Mouse (Mus musculus) MEL (cell line): Measurements from ENCODE around the gene Kpnb1. TPM values are rescaled to one million over a fixed set of nuclear protein-coding genes. Genes with fewer than 3 reads are reported as not detected.

Experiments used
- DNase-seq: peaks from one replicate; pipeline ENCODE4 v3.0.0; 2011; ENCODE audit warnings: low read depth, low spot score
- H3K27ac ChIP-seq: 2 replicates; pipeline ENCODE4 v1.5.1; 2012; ENCODE audit warnings: low read depth, mild to moderate bottlenecking, control low read depth, low read length, moderate library complexity; ENCODE audit not compliant: control insufficient read depth
- H3K27me3 ChIP-seq, 2 experiments: fragments of 150-350 bp in 1 of 2; sonication (generic) in 1 of 2; 2 replicates each; pipeline ENCODE4 v1.6.1; 2012; ENCODE audit warnings: low read length in 2 of 2, mild to moderate bottlenecking in 2 of 2, improper control_type of control experiment in 1 of 2, moderate library complexity in 1 of 2; ENCODE audit not compliant: insufficient read depth in 2 of 2, control insufficient read depth in 1 of 2
- H3K36me3 ChIP-seq, 2 experiments: 2 replicates each; pipeline ENCODE4 v1.6.1; 2012 to 2014; ENCODE audit warnings: low read length in 2 of 2, improper control_type of control experiment in 1 of 2, inconsistent platforms in 1 of 2, mild to moderate bottlenecking in 1 of 2; ENCODE audit not compliant: insufficient read depth in 2 of 2, control insufficient read depth in 1 of 2
- H3K4me1 ChIP-seq, 2 experiments: fragments of 150-350 bp in 1 of 2; sonication (generic) in 1 of 2; 2 replicates each; pipeline ENCODE4 v1.6.1; 2012; ENCODE audit warnings: low read length in 2 of 2, improper control_type of control experiment in 1 of 2, mild to moderate bottlenecking in 1 of 2; ENCODE audit not compliant: insufficient read depth in 2 of 2, control insufficient read depth in 1 of 2
- H3K4me3 ChIP-seq, 2 experiments: fragments of 150-350 bp in 1 of 2; sonication (generic) in 1 of 2; 2 replicates each; pipeline ENCODE4 v1.5.1; 2012; ENCODE audit warnings: low read depth in 2 of 2, low read length in 2 of 2, mild to moderate bottlenecking in 2 of 2, moderate library complexity in 2 of 2, control low read depth in 1 of 2, improper control_type of control experiment in 1 of 2; ENCODE audit not compliant: control insufficient read depth in 1 of 2, insufficient read depth in 1 of 2
- H3K79me2 ChIP-seq: 2 replicates; pipeline ENCODE4 v1.6.1; 2012; ENCODE audit warnings: mild to moderate bottlenecking, low read length, moderate library complexity; ENCODE audit not compliant: control insufficient read depth, poor library complexity, insufficient read depth
- H3K9ac ChIP-seq: 2 replicates; pipeline ENCODE4 v1.6.1; 2012; ENCODE audit warnings: low read depth, mild to moderate bottlenecking, control low read depth, low read length, moderate library complexity; ENCODE audit not compliant: control insufficient read depth, poor library complexity, severe bottlenecking
- H3K9me3 ChIP-seq: fragments of 150-350 bp; sonication (generic); replicated peaks from 2 replicates; pipeline ENCODE4 v1.6.1; 2012; ENCODE audit warnings: mild to moderate bottlenecking, low read length, improper control_type of control experiment, moderate library complexity; ENCODE audit not compliant: insufficient read depth
- CTCF ChIP-seq, 3 experiments: IDR thresholded peaks in 2 of 3; conservative IDR thresholded peaks in 1 of 3; 2 replicates each; pipeline ENCODE4 v1.5.1; 2011 to 2012; ENCODE audit warnings: low read length in 3 of 3, low read depth in 2 of 3, mild to moderate bottlenecking in 2 of 3, improper control_type of control experiment in 1 of 3, inconsistent platforms in 1 of 3, mixed read lengths in 1 of 3, moderate library complexity in 1 of 3; ENCODE audit not compliant: control insufficient read depth in 1 of 3, insufficient read depth in 1 of 3, poor library complexity in 1 of 3, severe bottlenecking in 1 of 3
- EP300 ChIP-seq, 2 experiments: IDR thresholded peaks; 2 replicates each; pipeline ENCODE4 v1.6.1; 2011; ENCODE audit warnings: improper control_type of control experiment in 2 of 2, low read length in 2 of 2, low read depth in 1 of 2, mild to moderate bottlenecking in 1 of 2
- ETS1 ChIP-seq: IDR thresholded peaks from 2 replicates; pipeline ENCODE4 v1.6.1; 2012; ENCODE audit warnings: low read depth, mild to moderate bottlenecking, inconsistent platforms, low read length, improper control_type of control experiment, moderate library complexity
- HCFC1 ChIP-seq: IDR thresholded peaks from 2 replicates; pipeline ENCODE4 v1.6.1; 2012; ENCODE audit warnings: low read depth, mild to moderate bottlenecking, inconsistent platforms, low read length, improper control_type of control experiment, moderate library complexity
- JUND ChIP-seq: IDR thresholded peaks from 2 replicates; pipeline ENCODE4 v1.6.1; 2011; ENCODE audit warnings: low read depth, mild to moderate bottlenecking, improper control_type of control experiment, low read length
- KAT2A ChIP-seq: conservative IDR thresholded peaks from 2 replicates; pipeline ENCODE4 v1.6.1; 2012; ENCODE audit warnings: low read depth, low read length, improper control_type of control experiment, inconsistent platforms
- MAX ChIP-seq: IDR thresholded peaks from 2 replicates; pipeline ENCODE4 v1.6.1; 2011; ENCODE audit warnings: low read length, improper control_type of control experiment
- MYB ChIP-seq: IDR thresholded peaks from 2 replicates; pipeline ENCODE4 v1.6.1; 2011; ENCODE audit warnings: mild to moderate bottlenecking, low read depth, low read length, improper control_type of control experiment
- MYC ChIP-seq: IDR thresholded peaks from 2 replicates; pipeline ENCODE4 v1.6.1; 2011; ENCODE audit warnings: low read depth, mild to moderate bottlenecking, low read length, improper control_type of control experiment, moderate library complexity
- NELFE ChIP-seq: IDR thresholded peaks from 2 replicates; pipeline ENCODE4 v1.6.1; 2011; ENCODE audit warnings: low read depth, low read length, improper control_type of control experiment
- POLR2AphosphoS2 ChIP-seq: IDR thresholded peaks from 2 replicates; pipeline ENCODE4 v1.6.1; 2011; ENCODE audit warnings: low read length, improper control_type of control experiment
- RAD21 ChIP-seq: IDR thresholded peaks from 2 replicates; pipeline ENCODE4 v1.6.1; 2011; ENCODE audit warnings: mild to moderate bottlenecking, low read depth, low read length, improper control_type of control experiment
- SMC3 ChIP-seq: IDR thresholded peaks from 2 replicates; pipeline ENCODE4 v1.6.1; 2011; ENCODE audit warnings: low read depth, low read length, improper control_type of control experiment
- USF1 ChIP-seq: IDR thresholded peaks from 2 replicates; pipeline ENCODE4 v1.6.1; 2014; ENCODE audit warnings: low read depth, mild to moderate bottlenecking, inconsistent platforms, low read length, improper control_type of control experiment, moderate library complexity
- ZC3H11A ChIP-seq: IDR thresholded peaks from 2 replicates; pipeline ENCODE4 v1.6.1; 2012; ENCODE audit warnings: low read depth, mild to moderate bottlenecking, inconsistent platforms, low read length, improper control_type of control experiment
- ZKSCAN1 ChIP-seq: IDR thresholded peaks from 2 replicates; pipeline ENCODE4 v1.6.1; 2012; ENCODE audit warnings: low read depth, mild to moderate bottlenecking, inconsistent platforms, low read length, improper control_type of control experiment, moderate library complexity
- ZNF384 ChIP-seq: IDR thresholded peaks from 2 replicates; pipeline ENCODE4 v1.6.1; 2012; ENCODE audit warnings: low read depth, mild to moderate bottlenecking, inconsistent platforms, low read length, improper control_type of control experiment
- polyA plus RNA-seq, 2 experiments: library from polyadenylated mRNA; stranded (reverse) in 1 of 2; unstranded in 1 of 2; fragments of >175 nt in 1 of 2; fragments of >200 nt in 1 of 2; gene quantifications; 2 replicates each; pipeline versions ENCODE4 v1.2.1 to v1.2.4; 2012; ENCODE audit warnings: low replicate concordance in 2 of 2, low read depth in 1 of 2; ENCODE audit not compliant: insufficient read length in 2 of 2, insufficient read depth in 1 of 2, missing spikeins in 1 of 2
- total RNA-seq: library from RNA; depleted of rRNA; stranded (reverse); fragments of 300-350 nt; gene quantifications from 2 replicates; pipeline ENCODE4 v1.2.3, GENCODE M21; 2012

The Kpnb1 gene
- total and polyA plus RNA-seq, 3 experiments: 237 to 463 (median 275) TPM

DNA sequence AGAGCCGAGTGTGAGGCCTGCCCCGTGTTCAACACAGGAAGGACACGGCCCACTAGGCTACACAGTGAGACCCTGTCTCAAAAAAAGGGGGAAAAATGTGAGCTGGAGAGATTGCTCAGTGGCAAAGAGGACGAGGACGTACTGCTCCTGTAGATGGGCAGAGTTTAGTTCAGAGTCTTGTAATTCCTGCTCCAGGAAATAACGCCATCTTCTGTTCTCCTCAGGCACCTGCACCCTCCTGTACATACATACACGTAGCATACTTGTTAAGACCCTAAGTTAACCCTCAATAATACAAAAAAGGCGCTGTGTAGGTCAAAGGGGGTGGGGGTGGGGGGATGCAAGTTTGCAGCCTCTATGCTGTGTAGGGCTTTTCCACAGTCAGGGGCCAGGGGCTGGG is 9.3 kb upstream of the Kpnb1 start:
- H3K36me3 ChIP-seq: no peaks in the 10 kb centered on the region
- TF ChIP-seq CTCF (IDR thresholded peaks at IDR 0.05 in 2 of 3, conservative IDR thresholded peaks at IDR 0.05 in 1 of 3; ENCODE audit: control insufficient read depth in 1 of 3, insufficient read depth in 1 of 3, low read depth in 2 of 3, low read length in 3 of 3, poor library complexity in 1 of 3, severe bottlenecking in 1 of 3) (peak in 1 of 3 experiments; percentile 17; a peak in 1 of 6 replicates), ZC3H11A (no peak)
- H3K79me2 ChIP-seq: no peaks in the 10 kb centered on the region
- no peak for DNase-seq
- H3K4me3 ChIP-seq: no peak overlapping the region
- H3K9ac ChIP-seq: no peak overlapping the region
- H3K9me3 ChIP-seq: no peaks in the 10 kb centered on the region
- no peaks in the 10 kb centered on the region for H3K4me1 ChIP-seq
- H3K27ac ChIP-seq: no peak overlapping the region
- no peaks in the 10 kb centered on the region for H3K27me3 ChIP-seq

DNA sequence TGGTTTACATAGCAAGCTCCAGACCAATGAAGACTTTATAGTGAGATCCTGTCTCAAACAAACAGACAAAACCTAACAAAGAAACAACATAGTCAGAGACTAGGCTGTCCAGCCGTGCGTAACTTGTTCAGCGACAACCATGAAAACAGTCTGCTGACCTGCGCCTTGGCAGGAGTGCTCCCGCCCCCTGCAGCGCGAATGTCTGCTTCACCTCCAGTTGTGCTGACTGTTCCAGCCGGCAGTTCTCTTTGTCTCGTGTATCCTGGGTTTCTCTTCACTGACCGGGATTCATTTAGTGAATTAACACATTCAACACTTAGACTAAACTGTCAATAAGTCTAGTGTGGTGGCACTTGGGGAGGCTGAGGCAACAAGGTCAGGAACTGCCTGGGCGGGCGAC is 8.9 kb upstream of the Kpnb1 start:
- no peak for TF ChIP-seq ZKSCAN1
- no peak for TF ChIP-seq NELFE
- no peak for TF ChIP-seq MYB
- TF ChIP-seq USF1: no peak
- TF ChIP-seq EP300 (IDR thresholded peaks at IDR 0.05; ENCODE audit: low read depth in 1 of 2, low read length in 2 of 2): no peak
- no peak for TF ChIP-seq JUND
- TF ChIP-seq ETS1: no peak
- no peak for TF ChIP-seq KAT2A
- no peak for TF ChIP-seq POLR2AphosphoS2
- no peaks in the 10 kb centered on the region for H3K36me3 ChIP-seq

DNA sequence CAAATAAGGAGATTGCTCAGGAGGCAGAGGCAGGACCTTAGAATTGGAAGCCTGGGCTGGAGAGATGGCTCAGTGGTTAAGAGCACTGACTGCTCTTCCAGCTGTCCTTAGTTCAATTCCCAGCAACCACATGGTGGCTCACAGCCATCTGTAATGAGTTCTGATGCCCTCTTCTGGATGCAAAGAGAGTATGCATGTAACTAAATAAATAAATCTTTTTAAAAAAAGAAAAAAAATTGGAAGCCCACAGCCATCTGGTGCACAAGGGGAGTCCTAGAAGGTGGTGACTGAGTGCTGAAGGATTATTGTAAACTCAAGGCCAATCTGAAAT is 4.9 kb upstream of the Kpnb1 start:
- Histone ChIP-seq H3K36me3 (peaks cover 0 to 11% of the 10 kb centered on the region in 2 experiments; a peak in 2 of 4 replicates), H3K27ac (no peak overlapping the region), H3K27me3 (no peaks in the 10 kb centered on the region), H3K79me2 (peaks cover 10% of the 10 kb centered on the region), H3K4me1 (peaks cover 0 to 6% of the 10 kb centered on the region in 2 experiments; a peak in 2 of 4 replicates), H3K9me3 (no peaks in the 10 kb centered on the region), H3K9ac (no peak overlapping the region), H3K4me3 (no peak overlapping the region)
- TF ChIP-seq ZNF384 (peak; percentile 61; the same call in 1 of the 2 replicates), MAX (no peak), HCFC1 (no peak), MYC (peak; percentile 87; the same call in 1 of the 2 replicates), SMC3 (peak; percentile 45), RAD21 (peak; percentile 19; the same call in 1 of the 2 replicates), CTCF (IDR thresholded peaks at IDR 0.05 in 2 of 3, conservative IDR thresholded peaks at IDR 0.05 in 1 of 3; ENCODE audit: control insufficient read depth in 1 of 3, insufficient read depth in 1 of 3, low read depth in 2 of 3, low read length in 3 of 3, poor library complexity in 1 of 3, severe bottlenecking in 1 of 3) (peak; percentile 21 to 60 (median 26); a peak in 5 of 6 replicates)
- DNase-seq: peak; percentile 51

More for the DNA sequence above, 8.9 kb upstream of the Kpnb1 start:
- Histone ChIP-seq H3K79me2 (no peaks in the 10 kb centered on the region), H3K27ac (no peak overlapping the region), H3K9ac (no peak overlapping the region), H3K4me3 (no peak overlapping the region), H3K27me3 (no peaks in the 10 kb centered on the region), H3K9me3 (no peaks in the 10 kb centered on the region), H3K4me1 (no peaks in the 10 kb centered on the region)
- DNase-seq: no peak
